Mouse (Mus musculus) spleen, postnatal 4 days (tissue): Measurements from ENCODE around the gene Entpd3.

ENCODE experiments used
- DNase-seq, 2 experiments: peaks; one replicate each; pipeline ENCODE4 v3.0.0; 2022; ENCODE audit warnings: low spot score in 2 of 2

Entpd3 gene

DNA sequence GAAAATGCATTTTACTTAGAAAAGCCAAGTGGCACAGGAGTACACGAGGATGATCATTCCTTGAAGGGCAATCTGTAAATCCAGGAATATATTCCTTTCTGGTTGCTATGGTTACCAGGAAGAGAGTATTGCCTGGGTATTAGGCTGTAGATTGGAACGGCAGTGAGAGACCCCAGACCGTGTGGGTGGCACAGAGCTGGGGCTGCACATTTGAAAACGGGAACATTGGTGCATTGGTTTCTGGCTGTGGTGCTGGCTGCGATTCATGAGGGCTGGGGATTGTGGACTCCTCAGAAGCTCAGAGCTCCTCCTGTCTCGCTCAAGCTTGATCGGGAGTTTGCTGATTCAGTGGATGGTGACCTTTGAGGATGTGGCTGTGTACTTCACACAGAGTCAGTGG lies 40.2 kb downstream of the Entpd3 start:
- DNase-seq = no peak

DNA sequence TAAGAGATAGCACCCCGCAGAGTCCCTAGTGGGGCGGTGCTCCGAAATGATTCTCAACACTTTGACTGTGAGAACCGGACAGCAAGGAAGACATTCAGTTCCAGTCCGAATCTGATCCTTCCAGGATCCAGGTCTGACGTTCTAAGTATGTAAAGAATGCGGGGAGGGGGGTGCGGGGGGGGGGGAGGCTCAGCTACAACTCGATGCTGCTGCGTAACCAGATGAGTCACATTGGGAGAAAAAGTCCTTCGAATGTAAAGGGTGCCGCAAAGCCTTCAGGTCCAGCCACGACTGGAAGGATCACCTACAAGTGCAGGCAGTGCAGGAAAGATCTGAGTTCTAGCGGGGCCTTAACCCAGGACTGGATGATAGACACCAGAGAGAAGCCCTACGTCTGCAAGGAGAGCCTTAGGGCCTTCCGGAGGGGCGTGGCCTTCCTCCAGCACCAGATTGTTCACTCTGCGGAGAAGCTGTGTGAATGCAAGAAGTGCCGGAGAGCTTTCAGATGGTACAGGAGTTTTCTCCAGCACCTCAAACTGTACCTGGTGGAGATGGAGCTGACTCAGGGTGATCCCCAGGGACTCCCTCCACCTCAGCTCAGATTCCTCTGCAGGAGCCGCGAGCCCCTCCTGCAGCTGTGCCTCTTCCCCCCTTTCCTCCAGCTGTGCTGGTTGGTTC lies 42.5 kb downstream of the Entpd3 start:
- peak; percentile 53 to 70 for DNase-seq

DNA sequence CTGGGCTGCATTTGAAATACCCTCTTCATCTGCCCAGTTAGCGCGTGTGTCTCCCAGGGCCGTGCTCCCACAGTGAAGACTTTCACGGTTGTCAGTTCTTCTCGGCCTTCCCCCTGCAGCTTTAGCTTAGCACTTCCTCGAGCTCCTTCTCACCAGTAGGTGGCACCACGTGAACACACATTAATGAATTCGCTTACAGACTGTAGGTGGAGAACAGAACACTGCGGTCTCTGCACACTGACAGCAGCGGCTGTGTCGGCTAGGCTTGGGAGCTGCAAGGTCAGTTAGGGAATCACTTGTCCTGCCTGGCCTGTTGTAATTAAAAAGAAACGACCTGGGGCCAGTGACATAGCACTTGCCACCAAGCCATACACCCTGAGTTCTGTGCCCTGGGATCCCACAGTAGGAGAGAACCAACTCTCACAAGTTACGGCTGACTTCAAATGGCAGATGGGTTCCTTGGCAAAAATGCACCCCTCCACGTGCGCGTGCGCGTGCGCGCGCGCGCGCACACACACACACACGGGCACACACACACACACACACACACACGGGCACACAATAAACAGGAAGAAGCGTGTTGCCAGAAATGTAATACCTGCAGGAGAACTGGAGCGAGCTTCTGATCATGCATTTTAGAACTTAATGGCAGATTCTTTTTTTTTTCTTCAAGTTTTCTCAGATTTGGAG lies 43.1 kb downstream of the Entpd3 start:
- peak; percentile 85 to 91 for DNase-seq

DNA sequence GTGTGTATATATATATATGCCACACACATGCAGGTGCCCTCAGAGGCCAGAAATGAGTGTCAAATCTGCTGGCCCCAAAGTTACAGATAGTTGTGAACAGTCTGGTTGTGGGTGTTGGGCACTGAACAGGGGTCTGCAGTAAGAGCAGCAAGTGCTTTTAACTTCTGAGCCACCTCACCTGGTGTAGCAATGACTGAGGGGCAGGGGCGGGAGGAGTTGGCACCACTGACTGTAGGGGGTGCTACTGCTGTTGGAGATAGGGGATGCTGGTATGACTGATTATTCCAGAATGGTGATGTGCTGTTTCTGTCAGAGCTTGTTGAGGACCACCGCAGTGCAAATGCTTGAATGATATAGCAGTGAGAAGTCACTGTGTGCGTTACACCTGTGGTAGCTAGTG lies 43.7 kb downstream of the Entpd3 start:
- DNase-seq = no peak

- DNase-seq = peak; percentile 77 to 91
These were observed 46.9 kb downstream of the Entpd3 start for GRCm38 (mm10) chr9:120586546-120586945.

GRCm38 (mm10) chr9:120591490-120591889 lies 51.9 kb downstream of the Entpd3 start:
- DNase-seq = peak; percentile 63 to 88

- DNase-seq = no peak
These were observed 53.9 kb downstream of the Entpd3 start for GRCm38 (mm10) chr9:120593383-120594101.

- no peak for DNase-seq
These were observed 55.2 kb downstream of the Entpd3 start for GRCm38 (mm10) chr9:120594839-120595238.

- DNase-seq = no peak
These were observed 55.7 kb downstream of the Entpd3 start for GRCm38 (mm10) chr9:120595306-120595705.

GRCm38 (mm10) chr9:120601488-120602171 lies 62.0 kb downstream of the Entpd3 start:
- peak; percentile 44 to 79 for DNase-seq

DNA sequence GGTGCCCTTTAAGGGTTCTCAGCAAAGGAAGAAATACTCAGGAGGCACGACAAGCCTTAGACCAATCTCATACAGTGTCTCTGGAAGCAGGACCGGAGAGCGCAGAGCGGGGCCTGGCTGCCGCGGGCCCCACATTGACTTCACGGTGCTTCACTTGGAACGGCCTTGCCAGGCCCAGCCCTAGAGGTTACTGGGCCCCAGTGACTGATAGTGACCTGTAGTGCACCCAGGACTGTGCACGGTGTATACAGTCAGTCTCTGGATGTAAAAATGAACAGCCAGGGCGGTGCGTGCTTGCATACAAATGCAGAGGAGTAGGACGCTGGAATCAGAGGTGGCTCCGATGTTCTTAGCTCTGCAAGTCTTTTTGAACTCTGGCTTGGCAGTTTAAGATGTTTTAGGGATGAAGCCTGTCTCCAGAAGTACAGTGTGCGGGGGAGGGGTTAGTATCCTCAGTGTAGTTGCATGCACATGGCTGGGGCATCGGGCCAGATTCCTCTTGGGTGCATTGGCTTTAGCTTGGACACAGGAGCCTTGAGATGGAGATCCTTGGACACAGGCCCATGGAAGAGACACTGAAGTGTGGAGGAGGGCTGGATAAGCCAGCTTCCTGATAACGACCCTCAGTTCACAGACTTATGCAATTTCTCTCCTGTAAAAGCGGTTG lies 62.7 kb downstream of the Entpd3 start:
- DNase-seq = no peak

GRCm38 (mm10) chr9:120602839-120603511 lies 63.4 kb downstream of the Entpd3 start:
- peak; percentile 65 to 90 for DNase-seq

DNA sequence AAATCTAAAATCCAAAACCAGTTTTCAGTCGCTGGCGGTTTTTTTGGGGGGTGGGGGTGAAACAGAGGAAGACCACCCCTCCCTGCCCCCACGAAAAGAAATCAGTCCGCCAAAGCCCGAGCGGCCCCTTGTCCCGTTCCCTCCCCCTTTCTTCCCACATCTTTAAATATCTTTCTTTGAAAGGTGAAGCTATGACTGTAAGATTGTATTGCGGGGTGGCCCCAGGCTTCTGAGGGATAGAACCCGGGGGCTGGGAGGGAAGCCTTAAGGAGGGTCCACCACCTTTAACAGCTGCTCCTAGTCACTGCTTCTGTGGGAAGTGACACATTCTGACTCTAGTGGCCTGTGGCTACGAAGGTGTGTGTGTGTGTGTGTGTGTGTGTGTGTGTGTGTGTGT lies 63.9 kb downstream of the Entpd3 start:
- no peak for DNase-seq

GRCm38 (mm10) chr9:120603956-120604355 lies 64.3 kb downstream of the Entpd3 start:
- DNase-seq = no peak

DNA sequence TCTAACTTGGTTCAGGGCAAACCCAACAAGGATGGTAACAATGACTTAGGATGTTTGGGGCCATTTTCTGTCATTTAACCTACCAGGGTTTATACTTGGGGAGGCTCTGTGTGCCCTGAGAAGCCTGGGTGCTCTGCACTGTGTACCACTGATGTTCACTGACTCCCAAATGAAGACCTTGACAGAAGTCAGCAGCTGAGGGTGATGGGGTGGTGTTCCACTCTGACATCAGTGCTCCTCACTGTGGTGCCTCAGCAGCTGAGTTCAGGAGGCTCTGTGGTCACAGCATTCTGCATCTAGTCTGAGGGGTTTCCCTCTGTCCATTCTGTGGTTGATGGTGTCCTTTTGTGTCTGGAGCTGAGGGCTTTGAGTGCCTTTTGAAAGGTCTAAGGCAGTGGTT lies 71.4 kb downstream of the Entpd3 start:
- DNase-seq = no peak

DNA sequence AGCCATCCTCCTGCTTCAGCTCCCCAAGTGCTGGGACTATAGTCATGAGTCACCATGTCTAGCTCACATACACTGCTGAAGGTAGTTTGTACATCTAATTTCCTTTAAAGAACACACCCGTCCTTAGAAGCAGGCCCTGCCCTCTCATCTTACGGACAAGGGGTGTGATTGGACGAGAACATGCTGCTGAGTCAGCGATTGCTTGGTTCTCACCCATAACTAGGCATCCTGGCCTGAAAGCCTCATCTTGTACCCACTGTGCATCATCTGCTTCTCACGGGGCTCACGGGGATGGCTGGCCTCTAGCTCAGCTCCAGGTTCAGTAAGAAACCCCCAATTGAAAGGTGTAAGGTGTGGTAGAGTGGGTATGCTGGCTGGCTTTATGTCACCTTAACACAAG lies 74.4 kb downstream of the Entpd3 start:
- DNase-seq = no peak
